Mouse (Mus musculus) kidney, postnatal 25 days (tissue): Measurements from ENCODE around the gene Nrxn3.

Experiments
- DNase-seq, 2 experiments: peaks; one replicate each; pipeline ENCODE4 v3.0.0; 2021; ENCODE audit warnings: mixed read lengths in 2 of 2

The Nrxn3 gene

DNA sequence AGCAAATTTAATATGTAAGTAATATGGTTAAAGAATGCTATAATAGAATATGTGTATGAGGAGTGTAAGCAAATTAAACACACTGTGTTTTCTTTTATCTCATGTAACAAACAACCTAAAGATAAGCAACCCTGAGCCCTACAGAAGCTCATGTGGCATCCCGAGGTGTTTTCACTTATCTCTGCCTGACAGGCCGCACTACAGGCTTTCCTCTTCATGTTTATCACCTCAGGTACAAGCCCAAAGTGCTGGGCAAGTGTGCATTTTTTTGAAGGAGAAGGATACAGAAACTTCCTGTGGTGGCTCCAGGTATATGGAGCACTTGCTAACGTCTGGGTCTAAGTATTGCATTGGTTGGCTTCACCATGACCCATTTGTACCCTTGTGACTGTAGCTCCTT, 998.3 kb downstream of the Nrxn3 start:
- no peak for DNase-seq

DNA sequence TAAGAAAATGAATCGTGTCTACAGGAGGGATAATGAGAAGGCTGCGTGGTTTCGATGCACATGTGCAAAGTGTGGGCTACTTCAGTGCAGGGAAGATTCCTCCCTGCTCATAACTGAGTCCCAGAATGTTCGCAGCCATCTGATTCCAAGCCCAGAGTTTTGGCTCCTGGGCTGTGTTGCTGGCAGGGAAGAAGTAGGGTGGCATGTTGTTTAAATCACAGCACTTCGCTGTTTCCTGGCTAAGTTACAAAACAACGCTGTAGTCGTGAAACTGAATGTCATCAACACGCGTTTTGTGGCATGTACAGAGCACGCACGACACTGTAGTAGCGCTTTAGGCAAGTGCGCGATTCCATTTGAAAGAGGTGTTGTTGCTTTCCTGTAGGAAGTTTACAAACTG, 999.8 kb downstream of the Nrxn3 start:
- no peak for DNase-seq

DNA sequence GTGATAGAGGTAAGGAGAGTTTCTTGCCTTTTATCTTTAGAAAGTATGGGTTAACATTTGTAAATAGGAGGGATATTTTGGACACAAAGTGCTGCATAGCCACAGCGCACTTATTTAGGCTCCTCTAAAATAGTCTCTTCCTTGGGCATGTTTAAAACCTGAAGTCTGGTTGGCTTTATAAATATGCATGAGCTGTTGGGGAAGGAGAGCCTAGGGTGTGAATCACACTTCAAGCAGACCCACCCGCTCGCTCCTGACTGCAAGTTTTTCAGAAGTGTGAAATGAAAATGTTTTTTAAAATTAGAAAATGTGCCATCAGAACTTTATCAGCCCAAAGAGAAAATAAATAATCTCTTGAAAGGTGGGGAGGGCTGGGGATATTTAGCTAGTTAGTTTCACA, 1001.4 kb downstream of the Nrxn3 start:
- no peak for DNase-seq

DNA sequence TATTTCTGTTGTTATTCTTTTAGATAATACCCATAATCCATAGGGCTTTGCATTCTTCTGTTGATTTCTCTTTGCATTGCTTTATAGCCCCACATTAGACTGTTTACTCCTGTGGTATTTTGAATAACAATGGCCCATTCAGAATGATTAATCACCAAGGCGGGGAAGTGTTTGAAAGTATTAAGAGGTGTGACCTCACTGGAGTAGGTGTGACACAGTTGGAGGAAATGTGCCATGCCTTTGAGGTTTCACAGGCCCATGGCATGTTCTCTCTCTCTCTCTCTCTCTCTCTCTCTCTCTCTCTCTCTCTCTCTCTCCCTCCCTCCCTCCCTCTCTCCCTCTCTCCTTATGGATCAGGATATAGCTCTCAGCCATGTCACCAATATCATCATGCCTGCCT, 1019.6 kb downstream of the Nrxn3 start:
- DNase-seq, result no peak

DNA sequence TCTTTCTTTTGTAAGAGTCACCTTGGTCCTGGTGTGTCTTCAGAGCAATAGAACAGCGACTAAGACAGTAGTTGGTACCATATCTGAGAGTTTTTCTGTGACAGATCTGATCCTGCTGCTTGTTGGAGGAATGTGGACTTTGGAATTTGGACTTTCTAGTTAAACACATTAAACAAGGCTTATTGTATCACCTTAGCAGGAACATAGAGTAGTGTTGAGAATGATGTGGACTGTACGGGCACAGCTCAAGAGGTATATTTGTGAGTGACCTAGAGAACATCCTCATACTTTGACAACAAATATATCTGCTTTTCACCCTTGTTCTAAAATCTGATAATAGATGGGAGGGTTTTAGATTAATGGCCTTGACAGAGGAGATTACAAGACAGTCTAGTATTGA, 1020.1 kb downstream of the Nrxn3 start:
- no peak for DNase-seq

DNA sequence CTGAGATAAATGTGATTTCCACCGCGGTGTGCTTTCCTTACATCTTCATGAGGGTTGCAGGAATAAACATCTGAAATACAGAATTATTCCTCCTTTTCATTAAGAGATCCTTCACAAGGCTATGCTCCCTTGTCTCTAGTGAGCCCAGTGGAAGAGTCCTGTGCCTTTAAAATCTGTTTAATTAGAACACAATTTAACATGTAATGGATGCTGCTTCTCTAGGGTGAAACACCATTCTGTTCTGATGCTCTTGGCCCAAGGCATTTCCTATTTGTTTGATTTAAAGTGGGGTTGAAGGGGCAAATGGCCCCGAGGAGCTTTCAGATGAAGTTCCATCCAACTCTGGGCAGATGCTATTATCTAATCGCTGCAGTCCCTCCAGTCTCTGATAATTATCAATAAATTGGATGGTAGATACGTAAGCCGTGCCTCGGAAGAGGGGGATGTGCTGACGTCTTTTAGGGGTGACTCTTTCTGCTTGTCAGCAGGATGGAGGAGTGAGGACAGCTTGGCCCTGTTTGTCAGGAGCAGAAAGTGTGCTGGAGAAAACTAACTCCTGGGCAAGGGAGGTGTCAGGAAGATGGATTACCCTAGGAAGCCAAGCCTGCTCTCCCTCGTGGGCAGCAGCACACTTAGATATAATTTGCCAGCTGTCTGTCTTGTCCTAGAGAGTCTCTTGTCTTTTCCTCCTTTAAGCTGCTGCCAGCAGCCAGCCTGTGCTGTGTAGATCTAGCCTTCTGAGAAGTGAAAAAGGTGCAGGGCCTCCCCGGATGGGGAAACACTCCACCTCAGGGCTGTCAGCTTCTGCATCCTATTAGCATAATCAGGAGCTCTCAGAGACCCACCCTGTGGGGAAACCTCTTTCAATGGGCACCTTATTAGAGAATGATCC, 1041.8 kb downstream of the Nrxn3 start:
- peak in 1 of 2 experiments; percentile 23 for DNase-seq

DNA sequence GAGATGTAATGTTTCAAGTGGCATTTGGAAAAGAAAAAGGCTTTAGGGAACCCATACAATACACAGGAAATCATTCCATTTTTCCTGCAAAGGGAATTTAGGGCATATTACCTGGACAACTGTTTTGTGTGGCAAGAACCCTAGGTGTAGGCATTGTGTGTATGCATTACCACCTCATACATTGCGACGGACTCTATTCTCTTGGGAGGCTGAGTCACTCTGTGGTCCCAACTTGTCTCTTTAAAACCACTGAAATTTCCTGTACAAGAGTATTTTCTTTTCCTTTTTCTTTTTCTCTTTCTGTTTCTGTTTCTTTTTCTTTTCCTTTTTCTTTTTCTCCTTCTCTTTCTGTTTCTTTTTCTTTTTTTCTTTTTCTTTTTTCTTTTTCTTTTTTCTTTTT, 1042.5 kb downstream of the Nrxn3 start:
- DNase-seq, result no peak

DNA sequence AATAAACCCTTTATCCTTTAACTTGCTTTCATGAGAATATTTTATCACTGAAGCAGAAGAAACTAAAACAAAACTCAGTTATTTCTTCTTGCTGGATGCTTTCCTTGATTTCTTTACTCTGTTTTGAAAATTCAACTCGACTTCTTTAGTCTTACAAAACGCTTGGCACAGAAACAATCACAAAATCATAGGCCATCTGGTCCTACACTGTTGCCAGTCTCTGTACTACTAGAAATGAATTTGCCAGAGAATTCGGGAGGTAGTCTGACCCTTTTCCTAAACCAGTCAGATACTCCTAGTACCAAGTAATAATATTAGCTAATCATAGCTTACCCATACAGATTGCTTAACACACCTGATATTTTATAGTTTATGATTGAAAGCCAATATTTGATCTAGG, 1066.1 kb downstream of the Nrxn3 start:
- no peak for DNase-seq

DNA sequence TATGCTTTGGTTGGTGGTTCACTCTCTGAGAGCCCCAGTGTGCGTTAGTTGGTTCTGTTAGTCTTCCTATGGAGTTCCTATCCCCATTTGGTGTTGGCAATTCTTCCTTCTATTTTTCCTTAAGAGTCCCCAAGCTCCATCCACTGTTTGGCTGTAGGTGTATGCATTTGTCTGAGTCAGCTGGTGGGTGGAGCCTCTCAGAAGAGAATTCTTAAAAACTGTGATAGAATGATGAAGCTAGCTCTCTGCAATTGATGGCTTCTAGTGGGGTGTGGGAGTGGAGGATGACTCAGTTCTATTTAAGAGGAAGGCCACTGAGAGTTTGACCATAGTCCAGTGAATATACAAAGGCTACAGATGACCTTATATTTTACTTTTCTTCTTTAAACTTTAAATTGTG, 1067.3 kb downstream of the Nrxn3 start:
- no peak for DNase-seq

DNA sequence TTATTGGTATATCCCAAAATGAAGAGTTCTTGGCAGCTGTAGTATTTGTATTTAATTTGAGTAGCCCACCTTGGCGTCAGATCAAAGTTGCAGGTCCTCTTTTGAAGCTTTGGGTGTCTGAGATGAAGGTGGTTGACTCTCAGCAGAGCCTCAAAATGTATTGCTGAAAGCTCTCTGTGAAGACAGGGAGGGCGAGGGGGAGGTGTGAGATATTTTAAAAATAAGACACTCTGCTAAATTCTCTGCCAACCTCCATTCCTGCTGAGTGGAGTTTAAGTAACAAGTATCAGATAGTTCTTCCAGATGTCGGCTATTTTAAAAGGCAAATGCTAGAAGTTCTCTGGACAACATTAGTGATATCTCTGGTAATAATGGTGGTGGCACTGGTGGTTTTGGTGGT, 1069.2 kb downstream of the Nrxn3 start:
- no peak for DNase-seq

DNA sequence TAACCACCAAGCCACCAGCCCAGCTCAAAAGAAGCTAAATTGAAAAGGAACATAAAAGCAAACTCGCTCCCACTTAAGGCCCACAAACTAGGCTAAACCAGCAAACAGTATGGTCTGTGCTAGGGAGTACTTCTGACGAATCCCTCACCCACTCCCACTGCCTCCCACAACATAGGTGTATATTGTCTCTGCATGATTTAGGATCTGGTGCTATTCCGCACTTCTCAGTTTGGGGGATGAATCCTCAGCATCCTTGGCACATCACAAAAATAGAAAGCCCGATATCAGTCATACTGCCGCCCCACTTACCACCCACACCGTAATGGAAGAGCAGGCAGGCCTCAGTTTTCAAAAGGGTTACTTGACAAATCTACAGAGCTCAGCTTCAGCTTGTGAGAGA, 1072.1 kb downstream of the Nrxn3 start:
- no peak for DNase-seq

DNA sequence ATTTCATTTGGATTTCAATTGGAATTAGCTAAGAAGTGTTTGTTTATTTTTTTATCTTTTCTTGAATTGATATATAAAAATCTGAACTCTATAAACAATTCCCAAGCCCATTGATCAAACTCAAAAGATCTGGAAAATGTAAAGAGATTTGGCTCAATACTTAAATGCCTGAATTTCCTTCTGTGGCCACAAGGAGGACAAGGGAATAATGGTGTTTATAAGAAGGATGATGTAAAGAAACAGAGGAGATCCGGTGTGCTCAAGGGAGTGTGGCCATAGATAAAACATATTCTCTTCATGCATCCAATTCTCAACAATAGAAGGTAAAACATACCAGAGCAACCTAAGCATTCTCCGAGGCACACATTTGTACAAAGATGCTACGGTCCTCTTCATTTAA, 1085.5 kb downstream of the Nrxn3 start:
- no peak for DNase-seq

DNA sequence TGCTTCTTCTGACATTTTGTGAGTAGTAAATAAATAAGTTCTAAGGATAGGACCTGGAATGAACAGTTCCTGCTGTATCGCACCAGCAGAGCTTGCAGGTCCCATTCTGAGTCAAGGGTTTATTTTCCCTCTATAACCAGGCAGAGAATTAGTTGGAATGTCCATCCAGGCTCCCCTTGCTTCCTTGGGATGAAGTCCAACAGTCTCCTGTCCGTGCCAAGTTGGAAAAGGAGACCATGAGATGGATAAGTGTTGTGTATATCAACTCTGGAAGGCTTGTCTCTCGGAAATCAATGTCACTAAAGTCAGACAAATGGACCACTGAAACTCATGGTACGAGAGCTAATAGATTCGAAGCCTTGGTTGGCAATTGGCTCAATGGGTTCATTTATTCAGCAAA, 1087.5 kb downstream of the Nrxn3 start:
- DNase-seq, result no peak

DNA sequence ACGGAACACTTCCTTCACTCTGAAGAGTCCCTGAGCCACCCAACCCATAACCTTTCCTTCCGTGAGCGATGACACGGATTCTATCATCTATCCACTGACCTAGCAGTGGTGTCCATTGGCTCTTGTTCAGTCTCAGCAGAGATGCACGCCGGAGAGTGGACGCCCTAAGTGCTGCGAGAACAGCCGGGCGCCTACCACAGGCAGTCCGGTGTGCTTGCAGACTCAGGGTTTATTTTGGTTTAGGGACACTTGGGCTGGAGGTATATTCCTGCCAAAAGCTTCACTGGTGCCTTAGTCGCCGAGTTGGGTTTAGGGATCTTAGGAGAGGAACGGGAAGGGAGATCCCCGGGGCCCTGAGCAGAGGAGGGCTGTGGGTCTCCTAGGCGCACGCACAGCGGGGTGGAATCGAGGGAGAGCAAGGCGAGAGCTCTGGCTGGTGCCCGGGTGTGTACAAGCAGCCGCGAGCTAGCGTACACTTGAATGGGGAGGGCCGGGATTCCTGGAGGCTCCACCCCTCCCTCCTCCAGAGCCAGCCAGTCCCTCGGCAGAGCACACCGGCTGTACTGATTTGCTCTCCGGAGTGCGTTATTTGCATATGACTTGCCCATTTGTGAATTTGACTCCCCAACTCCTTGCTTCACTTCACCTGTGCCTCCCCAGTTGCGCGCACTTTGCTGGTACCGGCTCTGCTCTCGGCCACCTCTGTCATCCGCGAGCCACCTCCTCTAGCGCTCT, 1089.3 kb downstream of the Nrxn3 start:
- peak; percentile 51 to 77 for DNase-seq

DNA sequence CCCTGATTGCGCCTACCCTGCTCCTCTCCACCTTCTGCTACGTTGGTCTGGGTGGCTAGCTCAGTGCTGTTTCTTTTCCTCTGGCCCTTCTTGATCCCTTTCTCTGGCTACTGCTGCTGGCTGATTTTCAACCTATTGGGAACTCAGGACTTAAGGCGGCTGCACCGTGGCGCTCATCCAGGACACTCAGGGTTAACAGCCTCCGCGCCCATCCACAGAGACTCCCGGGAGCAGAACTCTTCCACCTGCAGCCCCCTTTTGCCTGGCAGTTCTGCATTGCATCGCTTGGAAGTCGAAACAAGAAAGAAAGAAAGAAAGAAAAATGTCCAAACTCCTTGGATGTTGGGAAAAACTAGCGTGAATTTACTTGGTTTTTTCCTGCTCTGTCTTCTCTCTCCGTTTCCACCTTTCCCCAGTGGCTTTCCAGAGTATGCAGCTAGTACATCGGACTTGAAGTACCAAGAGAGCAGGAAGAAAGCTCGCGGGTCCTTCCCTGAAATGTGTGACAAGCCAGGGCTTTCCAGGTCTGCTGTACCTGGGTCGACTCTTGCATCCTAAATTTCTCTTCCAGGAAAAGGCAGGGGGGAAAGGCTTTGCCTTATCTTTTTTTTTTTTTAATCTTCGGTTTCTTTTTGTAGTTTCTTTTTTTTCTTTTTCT, 1090.0 kb downstream of the Nrxn3 start:
- no peak for DNase-seq

DNA sequence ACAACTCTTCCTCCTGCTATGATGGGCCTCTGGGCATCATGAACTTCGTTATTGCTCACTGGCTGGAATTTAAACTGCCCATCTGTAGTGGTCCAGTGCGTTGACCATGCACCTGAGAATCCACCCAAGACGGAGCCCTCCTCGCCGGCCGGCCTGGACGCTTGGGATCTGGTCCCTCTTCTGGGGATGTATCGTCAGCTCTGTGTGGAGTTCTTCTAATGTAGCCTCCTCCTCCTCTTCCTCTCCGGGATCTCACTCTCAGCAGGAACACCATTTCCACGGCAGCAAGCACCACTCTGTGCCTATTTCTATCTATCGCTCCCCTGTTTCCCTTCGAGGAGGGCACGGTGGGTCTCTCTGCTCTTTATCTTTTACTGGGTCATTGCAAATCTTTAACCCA, 1090.6 kb downstream of the Nrxn3 start:
- DNase-seq, result no peak

DNA sequence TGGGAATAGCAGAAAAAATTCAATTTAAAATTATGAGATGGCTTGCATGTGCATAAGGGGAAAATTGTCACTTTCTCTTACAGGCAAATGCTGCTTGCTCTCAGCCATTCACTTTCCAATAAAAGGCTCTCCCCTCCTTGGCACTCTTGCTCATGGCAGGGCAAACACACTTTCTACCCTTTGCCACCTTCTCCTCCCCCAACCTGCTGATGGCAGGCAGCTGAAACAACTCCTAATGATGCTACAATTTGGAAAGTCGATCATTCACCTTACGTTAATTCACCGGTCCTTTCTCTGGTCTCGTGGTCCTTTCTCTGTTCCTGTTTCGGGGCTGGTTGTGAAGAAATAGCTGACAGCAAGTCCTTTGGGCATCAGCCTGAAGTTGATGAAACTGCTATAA, 1091.0 kb downstream of the Nrxn3 start:
- DNase-seq, result no peak

DNA sequence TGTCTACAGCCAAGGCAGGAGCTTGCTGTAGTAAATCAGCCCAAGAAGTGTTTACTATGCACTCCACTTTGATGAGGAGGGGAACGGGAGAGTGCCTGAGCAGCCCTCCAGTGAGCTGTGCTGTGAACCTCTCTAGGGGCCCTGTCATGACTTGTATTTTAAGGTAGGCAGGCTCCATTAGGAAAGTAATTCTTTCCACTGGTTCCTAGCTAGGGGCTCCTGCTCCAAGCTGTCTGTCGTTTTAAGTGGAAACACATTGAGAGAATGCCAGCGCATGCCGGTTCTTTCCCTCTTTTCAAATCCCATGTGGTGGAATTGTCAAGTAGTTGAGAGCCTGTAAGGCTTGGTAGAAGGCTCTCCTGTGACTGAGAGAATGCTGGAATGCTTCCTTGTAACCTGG, 1091.9 kb downstream of the Nrxn3 start:
- DNase-seq, result no peak

DNA sequence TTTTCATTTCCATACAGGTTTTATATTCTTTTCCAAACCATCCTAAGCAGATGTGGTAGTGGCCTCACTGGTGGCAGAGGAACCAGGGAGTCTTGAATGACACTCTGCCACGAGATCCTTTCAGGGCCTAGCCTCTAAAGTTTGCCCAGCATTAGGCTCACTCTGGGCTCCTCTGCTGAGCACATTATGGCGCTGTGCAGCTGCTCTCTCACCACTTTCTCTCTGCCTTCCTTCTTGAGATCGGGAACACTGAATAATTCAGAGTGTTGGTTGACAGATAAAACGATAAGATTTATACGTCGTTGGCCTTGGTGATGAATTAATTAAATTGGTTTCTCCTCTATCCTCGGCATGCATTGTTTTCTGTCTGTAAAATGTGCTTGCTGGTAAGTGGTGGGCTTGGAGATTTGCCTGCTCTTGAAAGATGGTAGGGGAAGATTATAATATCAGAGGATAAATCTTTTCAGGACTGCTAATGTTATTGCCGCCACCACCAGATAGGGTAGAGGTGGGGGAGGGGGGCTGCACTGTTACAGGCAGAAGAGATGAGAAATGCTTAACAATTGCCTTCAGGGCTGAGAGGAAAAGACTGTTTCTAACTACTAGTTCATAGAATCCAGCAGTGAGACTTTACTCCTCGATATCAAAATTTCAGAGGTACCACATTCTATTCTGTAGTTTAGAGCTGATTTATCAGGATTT, 1094.5 kb downstream of the Nrxn3 start:
- DNase-seq, result no peak

DNA sequence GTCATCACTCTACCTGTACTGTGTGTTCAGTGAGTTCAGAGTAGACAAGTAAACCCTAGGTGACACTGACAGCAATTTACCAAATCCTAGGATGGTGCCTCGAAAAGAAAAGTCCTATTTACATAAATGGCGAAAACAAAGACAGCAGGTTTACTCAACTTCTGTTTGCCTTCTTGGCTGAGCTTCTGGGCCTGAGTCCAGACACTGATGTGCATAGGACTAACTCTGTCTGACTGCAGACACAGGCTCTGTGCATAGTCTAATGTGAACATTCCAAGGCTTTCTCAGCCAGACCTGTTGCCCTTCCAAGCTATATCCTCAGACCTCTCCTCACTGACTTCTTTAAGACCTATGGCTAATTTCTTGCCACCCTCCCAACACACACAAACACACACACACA, 1095.5 kb downstream of the Nrxn3 start:
- no peak for DNase-seq

DNA sequence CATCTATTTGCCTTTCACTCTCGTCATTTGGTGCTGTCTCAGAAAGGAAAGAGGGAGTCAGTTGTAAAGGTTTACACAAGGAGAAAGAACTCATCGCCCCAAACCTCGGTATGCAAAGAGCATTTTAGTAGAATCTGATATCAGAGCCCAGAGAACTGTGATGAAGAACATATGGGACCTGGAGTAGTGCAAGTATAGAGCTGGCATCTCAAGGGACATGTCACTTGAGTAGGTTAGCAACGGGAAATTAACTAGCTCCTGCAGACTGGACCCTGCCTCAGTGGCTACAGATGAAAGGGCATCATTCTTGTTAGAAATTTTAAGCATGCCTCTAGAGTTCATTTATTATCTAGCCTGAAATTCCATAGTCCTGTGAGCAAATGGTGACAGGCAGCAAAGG, 1099.5 kb downstream of the Nrxn3 start:
- no peak for DNase-seq

DNA sequence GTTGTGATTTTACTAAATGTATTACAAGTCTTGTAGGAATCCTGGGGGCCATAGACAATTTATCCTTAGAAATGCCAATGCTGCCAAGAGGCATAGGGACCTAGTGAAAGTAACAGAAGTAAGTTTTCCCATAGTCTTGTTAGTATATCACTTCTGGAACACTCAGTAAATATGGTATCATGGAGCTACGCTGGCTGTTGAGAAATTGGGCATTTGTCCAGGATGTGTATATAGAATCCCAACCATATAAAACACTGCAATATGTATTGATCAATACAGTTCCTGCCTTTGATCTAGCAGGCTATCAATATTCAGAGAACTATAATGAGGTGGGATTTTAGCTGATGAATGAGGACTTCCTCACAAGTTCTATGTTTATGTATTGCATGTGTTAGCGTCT, 1107.3 kb downstream of the Nrxn3 start:
- DNase-seq, result no peak

DNA sequence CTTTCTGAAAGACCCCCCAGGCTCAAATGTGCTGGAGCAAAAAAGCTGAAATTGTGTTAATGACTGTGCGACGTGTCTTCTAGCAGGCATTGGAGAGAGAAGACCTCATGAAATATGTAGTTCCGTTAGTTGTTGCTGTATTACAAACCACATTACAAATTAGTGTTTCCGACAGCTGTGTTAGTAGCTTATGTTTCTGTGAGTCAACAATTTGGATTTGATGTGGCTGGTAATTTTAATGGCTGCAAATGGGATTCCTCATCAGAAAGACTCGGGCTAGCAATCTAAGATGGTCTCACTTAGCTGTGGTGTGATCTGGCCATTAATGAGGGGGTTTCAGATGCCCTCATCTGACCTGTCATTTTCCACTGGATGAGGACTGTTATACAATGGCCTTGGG, 1107.7 kb downstream of the Nrxn3 start:
- no peak for DNase-seq
